Mouse (Mus musculus): ENCODE data around the gene Arl10. TPM values are rescaled to one million over a fixed set of nuclear protein-coding genes. Genes with fewer than 3 reads are reported as not detected.
"Not testable (repeated sequence)": the region's sequence is repeated elsewhere in the genome, so short reads cannot be mapped to it uniquely, and the experiment has no call there.

Arl10 gene
- polyA plus RNA-seq, 1 experiment = 19.9 TPM

GRCm38 (mm10) chr13:54582126-54582525 lies 7.3 kb downstream of the Arl10 start:
- DNase-seq (ENCODE audit: low read depth) = no peak

DNA sequence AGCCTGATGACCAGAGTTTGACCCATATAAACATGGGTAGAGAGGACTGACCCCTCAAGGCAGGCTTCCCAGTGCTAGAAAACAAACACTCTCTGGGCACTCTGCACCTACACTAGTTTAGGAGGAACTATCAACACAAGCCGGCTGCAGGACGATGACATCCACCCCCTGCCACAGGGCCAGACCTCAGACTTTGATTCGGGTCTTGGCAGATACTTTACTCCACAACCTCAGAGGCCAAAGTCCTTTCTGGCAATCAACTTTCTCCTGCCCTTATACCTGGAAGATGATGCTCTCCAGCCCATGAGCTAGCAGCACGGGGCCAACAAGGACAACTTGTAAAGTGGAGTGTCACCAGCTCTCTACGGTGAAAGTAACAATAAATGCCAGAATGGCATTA lies 8.0 kb downstream of the Arl10 start:
- no peak for DNase-seq (ENCODE audit: low read depth)

DNA sequence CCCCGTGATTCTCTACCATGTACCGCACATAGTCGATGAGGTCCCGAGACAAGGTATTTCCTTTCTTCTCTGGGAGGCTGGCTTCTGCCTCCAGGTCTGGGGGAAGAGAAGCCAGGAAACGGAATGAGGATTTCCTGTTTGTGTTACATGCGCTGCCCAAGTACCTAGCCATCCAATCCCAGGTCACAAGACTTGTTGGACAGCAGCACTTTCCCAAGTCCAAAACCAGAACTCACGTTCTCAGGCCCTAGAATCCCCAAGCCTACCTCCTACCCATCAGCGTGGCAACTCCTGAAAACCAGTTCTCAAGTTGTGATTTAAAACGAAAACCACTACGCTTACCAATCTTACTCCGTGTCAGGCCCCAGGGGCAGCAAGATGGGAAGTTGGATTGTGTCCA lies 11.0 kb downstream of the Arl10 start:
- no peak for DNase-seq (ENCODE audit: low read depth)

DNA sequence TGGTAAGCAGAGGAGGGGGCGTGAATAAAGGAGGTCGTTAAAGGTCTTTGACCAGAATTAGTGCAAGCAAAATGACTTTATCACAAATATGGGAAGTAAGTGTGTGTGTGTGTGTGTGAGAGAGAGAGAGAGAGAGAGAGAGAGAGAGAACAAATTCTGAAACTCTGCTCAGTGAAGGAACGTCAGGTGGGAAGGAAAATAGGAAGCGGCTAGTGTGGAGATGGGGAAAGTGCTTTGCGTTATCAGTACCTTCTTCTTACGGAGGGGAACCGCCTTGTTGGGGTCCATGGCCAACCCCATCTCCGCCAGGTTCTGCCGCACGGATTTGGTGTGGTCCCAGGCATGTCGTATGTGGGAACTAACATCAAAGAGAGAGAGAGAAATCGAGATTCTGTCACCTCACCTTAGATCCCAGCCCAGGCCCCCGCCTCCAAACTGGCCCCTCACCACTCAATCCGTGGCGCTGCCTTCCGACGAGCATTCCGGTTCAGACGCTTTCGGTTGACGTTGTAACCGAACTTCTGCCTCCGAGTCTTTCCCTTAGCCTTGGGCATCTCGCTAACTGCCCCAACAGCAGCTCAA lies 14.7 kb downstream of the Arl10 start:
- no peak for DNase-seq (ENCODE audit: low read depth)

DNA sequence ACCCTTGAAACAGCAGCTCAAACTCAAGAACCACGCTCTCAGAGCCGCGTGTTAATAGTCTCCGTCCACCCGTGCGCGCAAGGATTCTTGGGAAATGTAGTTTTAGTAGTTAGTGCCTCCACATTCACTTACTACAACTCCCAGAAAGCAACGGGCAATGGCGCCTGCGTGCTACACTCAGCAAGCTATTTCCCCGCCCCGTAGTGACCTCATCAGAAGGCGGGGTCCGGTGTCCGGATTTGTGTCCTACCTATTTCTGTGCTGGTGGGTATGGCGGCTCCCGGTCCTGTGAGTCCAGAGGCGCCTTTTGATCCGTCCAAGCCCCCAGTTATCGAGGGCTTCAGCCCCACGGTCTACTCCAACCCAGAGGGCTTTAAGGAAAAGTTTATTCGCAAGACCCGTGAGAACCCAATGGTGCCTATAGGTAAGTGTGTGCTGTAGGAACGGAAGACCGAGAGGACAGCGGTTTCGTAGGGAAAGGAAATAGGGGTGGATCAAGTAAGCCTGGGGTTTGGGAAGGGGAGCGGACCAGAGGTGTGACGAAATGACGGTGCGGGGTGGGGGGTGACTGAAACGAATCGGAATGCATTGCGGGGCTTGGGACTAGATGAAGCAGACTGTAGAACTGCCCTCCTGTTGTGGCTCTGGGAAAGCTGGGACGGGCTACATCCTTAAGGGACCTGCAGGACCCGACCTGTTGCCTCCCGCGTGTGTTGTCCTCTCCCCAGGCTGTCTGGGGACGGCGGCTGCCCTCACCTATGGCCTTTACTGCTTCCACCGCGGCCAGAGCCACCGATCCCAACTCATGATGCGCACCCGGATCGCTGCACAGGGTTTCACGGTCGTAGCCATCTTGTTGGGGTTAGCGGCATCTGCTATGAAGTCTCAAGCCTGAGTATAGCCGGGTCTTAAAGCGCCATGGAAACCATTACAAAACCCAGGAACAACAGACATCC lies 15.5 kb downstream of the Arl10 start, which contains the start of the genes Nop16 and Higd2a:
Gene Nop16 (minus strand): TSS at position 95 of the 956 bp plus-strand sequence.
Gene Higd2a (plus strand): TSS at position 212 of the 956 bp plus-strand sequence.
- DNase-seq (ENCODE audit: low read depth) = peak; percentile 81

- DNase-seq (ENCODE audit: low read depth) = no peak
Measured at GRCm38 (mm10) chr13:54591776-54592356, 17.1 kb downstream of the Arl10 start.

DNA sequence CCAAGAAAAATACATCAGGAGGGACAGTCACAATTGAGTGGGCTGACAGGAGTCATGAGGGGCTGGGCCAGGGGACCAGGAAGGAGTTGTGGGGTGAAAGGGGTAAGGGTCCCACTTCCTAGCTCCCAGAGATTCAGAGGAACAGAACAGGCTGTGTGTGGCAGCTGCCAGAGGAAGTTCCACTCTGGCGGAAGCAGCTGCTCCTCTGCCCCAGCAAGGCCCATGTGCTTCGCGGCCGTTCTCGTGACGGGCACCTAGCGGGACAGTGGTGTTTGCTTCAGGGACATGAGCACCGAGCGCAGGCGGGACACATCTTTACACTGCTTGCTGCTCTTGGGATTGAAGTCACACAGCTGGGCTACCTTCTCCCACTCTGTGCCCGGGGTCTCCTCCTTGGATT lies 18.8 kb downstream of the Arl10 start:
- DNase-seq (ENCODE audit: low read depth) = no peak

- no peak for DNase-seq (ENCODE audit: low read depth)
Measured at GRCm38 (mm10) chr13:54596107-54596690, 21.4 kb downstream of the Arl10 start.

DNA sequence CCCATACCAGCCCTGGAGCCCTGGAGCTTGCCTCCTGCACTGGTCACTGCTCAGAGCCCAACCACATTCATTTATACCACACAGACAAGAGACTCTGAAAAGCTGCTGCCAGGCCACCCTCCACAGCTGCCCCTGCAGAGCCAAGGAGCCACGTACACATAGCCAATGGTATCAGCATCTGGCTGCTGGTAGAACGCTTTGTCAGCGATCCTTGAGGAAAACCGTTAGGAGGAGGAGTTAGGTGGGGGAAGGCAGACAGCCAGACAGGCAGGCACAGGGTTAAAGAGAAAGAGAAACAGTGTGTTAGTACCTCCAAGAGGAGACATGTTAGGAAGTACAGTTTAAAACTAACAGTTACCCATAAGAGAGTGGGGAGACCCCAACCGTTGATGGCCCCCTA lies 22.1 kb downstream of the Arl10 start:
- no peak for DNase-seq (ENCODE audit: low read depth)

- no peak for DNase-seq (ENCODE audit: low read depth)
Measured at GRCm38 (mm10) chr13:54598622-54599143, 23.9 kb downstream of the Arl10 start.

DNA sequence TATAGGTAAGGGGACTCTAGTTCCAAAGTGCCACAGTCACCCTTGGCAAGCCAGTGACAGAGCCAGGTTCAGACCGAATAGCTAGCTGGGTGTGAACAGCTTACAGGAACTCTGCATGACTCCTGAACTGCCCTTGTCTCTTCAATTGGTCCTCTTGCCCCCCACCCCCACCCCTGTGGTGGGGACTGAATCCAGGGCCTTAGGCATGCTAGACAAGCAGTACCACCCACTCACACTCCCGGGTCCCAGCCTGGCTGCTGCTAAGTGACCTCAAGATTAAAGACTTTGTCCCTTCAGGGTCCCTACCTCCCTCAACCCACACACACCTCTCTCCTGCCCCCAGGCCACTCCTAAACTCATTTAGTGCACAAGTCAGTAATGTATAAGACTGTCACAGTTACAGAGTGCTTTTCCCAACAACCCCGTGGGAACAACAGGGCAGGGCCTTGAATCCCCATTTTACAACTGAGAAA lies 27.9 kb downstream of the Arl10 start:
- no peak for DNase-seq (ENCODE audit: low read depth)

GRCm38 (mm10) chr13:54603501-54603900 lies 28.7 kb downstream of the Arl10 start:
- no peak for DNase-seq (ENCODE audit: low read depth)

- DNase-seq (ENCODE audit: low read depth) = no peak
Measured at GRCm38 (mm10) chr13:54604221-54604620, 29.4 kb downstream of the Arl10 start.

DNA sequence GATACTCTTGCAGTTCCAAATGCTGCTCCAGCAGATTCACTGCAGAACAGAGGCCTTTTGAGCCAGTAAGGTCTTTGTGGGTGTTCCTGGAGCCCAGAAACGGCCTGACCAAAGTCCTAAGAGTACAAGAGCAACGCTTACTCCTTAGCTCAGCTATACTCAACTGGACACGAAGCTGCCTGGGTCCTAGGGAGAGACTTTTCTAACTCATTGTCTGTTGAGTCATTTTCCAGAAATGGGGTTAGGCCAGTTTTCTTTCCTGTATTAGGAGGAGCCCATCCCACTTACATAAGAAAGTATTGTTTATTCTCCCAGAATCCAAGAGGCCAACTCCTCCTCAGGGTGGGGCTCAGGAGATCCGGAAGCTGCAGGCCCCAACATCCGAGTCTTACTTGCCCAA lies 30.6 kb downstream of the Arl10 start:
- no peak for DNase-seq (ENCODE audit: low read depth)

- DNase-seq (ENCODE audit: low read depth) = no peak
Measured at GRCm38 (mm10) chr13:54607204-54607603, 32.4 kb downstream of the Arl10 start.

DNA sequence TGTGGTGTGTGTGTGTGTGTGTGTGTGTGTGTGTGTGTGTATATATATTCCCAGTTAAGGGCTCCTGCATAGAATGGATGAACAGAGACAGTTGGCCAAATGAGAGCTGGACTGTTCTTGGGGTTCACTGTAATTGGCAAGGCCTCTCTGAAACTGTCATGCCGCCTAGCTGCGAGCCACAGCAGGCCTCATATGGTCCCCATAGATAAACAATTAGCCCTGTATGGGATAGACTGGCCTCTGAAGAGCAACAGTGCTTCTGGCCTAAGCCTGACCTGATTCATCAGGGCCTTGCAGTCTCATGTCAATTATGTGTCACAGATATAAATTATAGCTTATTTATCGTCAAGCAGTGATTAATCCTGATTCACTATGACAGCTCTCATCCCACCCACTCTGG lies 33.2 kb downstream of the Arl10 start:
- DNase-seq (ENCODE audit: low read depth) = no peak

GRCm38 (mm10) chr13:54608666-54609065 lies 33.9 kb downstream of the Arl10 start:
- no peak for DNase-seq (ENCODE audit: low read depth)

DNA sequence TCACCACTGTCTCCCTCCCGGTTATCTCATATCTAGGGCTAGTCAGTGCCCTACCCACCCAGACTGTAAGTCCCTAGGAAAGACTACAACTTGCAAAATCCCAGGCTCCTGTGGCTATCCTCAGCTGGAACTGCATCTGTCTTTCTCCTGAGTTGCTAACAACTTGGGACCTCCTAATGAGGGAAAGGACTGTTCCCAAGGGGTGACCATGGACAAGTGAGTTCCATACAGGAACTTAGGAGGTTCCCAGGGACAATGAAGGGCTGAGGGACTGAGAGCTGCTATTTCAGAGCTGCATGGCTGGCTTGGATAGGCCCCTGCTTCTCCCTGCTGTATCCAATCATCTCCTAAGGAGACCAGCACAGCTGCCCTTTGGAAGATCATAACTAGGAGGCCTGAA lies 34.5 kb downstream of the Arl10 start:
- DNase-seq (ENCODE audit: low read depth) = no peak

DNA sequence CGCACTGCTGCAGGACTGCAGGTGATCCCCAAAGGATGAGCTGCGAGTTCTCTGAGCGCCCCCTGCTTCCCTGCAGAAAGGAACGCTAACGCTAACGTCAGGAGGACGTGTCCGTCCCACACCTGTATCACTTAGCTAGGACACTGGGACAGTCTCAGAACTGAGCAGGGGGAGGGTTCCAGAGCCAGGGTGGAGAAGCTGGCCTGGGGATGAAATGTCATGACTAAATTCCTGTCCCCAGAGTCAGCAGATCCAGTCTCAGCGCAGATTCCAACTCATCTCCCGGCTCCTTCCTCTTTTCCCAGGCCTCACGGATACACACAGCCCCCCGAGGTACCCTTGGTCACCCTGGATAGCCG lies 35.8 kb downstream of the Arl10 start:
- DNase-seq (ENCODE audit: low read depth) = no peak

DNA sequence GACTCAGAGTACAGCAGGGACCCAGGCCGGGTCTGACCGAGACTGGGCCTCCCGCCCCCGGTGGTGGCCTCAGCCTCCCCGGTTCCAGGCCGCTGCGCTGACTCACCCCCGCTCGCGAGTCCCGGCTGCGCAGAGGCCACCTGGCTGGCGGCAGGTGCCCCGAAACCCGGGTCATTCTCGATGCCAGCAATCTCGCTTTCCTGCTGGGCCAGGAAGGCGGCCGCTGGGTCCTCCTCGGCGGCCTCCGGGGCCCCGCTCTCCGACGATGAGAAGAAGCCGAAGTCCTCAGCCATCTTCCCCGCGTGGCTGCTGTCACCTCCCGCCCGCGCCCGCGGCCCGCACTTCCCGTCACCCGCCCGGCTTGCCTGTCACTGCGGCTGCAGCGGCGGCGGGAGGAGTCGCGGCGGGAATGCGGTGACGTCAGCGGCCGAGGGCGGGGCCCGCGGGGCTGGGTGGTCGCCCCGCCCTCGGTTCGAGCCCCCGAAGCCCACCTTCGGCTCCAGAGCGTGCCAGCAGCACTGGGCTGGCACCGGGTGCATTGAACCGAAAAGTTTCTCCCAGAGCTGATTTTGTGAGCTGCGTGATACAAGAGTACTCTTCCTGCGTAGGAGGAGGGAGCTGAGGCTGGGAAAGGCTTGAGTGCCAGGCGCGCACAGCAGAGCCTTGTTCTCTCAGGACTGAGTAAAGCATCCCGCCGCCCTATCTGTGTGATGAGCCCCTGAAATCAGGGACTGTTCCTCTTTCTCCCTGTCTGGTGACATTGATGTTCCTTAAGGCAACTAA lies 36.3 kb downstream of the Arl10 start, which contains the start of gene Cltb:
Gene Cltb (minus strand): TSS at position 373 of the 783 bp plus-strand sequence.
- DNase-seq (ENCODE audit: low read depth) = no peak

GRCm38 (mm10) chr13:54613141-54613540 lies 38.3 kb downstream of the Arl10 start:
- DNase-seq (ENCODE audit: low read depth) = not testable (repeated sequence)

Measured in gonadal fat pad, adult 2 months (tissue).